In the genomic region with DNA sequence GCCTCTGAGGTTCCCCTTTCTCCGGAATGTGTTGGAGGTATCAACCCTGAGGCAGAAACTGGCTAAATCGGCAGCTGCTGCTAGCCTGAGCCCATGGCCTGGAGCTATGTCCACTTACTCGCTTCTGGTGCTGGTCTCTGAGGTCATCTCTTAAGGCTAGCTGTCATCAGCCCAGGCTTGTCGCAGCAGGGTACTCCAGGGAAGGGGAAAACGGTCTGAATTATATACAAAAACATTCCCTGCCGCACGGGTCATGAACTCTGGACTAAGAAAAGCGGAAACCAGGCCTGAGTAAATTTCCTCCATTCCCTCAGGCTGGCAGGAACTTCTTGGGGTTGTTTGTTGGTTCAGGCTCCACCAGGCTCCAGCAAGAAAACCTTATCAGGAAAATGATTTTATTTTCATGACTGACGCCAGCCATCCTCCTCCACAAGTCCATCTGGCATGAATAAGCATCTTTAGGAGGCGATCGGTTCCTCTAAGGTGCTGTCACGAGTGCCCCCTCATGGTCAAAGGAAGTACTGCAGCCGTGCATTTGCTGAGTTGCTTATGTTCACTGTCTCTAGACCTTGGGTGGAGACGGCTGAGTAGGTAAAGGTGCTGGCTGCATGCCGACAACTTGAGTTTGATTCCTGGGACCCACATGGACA, we compare ENCODE assay signal across 8 mouse cellular contexts. TPM values are rescaled to one million over a fixed set of nuclear protein-coding genes. Genes with fewer than 3 reads are reported as not detected.
A peak's percentile ranks its signal among the peaks of the same experiment; 100 is the strongest.
DNase-seq lines count a peak whose midpoint lies in the region; ATAC-seq lines count a peak whose summit lies in the region.

No protein-coding gene starts in this region.

- peak; percentile 90 for DNase-seq in CD4-positive helper T cell, adult 2 months (ENCODE audit: low read depth, low spot score)
- DNase-seq in brain, embryonic 18.5 days (ENCODE audit: low read depth, low spot score), result peak; percentile 80
- DNase-seq in kidney, postnatal 10 days, result peak; percentile 96
- peak; percentile 94 for DNase-seq in neural tube, embryonic 11.5 days (ENCODE audit: low spot score)
- DNase-seq in telencephalon, adult 2 months (ENCODE audit: low read depth, low spot score), result peak; percentile 94

- peak overlapping the region; percentile 93; the same call in 1 of the 2 replicates for H3K9ac ChIP-seq in heart, embryonic 13.5 days
- 0 out of 2 replicates have a peak overlapping the region, but pooled peaks have one; percentile 6 for H3K9ac ChIP-seq in liver, embryonic 12.5 days
- no peak overlapping the region for H3K9ac ChIP-seq in neural tube, embryonic 11.5 days (ENCODE audit: low read length)

- peak; percentile 70 for ATAC-seq in erythroid progenitor cell, adult 5-6 weeks (replicated peaks; ENCODE audit: low FRiP score, poor library complexity, severe bottlenecking)
- ATAC-seq in heart, embryonic 13.5 days (ENCODE audit: extremely low read depth, insufficient number of reproducible peaks, low FRiP score, low TSS enrichment), result 0 out of 2 replicates have a peak, but pooled peaks have one; percentile 21
- ATAC-seq in liver, embryonic 12.5 days, result peak; percentile 46
- no peak for ATAC-seq in neural tube, embryonic 11.5 days (ENCODE audit: insufficient read depth, low FRiP score, low TSS enrichment)

- peaks cover 44% of the 10 kb centered on the region for H3K4me1 ChIP-seq in heart, embryonic 13.5 days
- peaks cover 42% of the 10 kb centered on the region for H3K4me1 ChIP-seq in liver, embryonic 12.5 days
- peaks cover 18% of the 10 kb centered on the region for H3K4me1 ChIP-seq in neural tube, embryonic 11.5 days (ENCODE audit: control insufficient read depth, insufficient read depth, low read length)

- WGBS in heart, embryonic 13.5 days, result 15% methylated on average over 15 of the region's 15 CpGs
- WGBS in liver, embryonic 12.5 days (ENCODE audit: insufficient replicate concordance), result 29% methylated on average over 15 of the region's 15 CpGs
- 17% methylated on average over 15 of the region's 15 CpGs for WGBS in neural tube, embryonic 11.5 days

- H3K27me3 ChIP-seq in heart, embryonic 13.5 days (replicated peaks), result no peaks in the 10 kb centered on the region
- no peaks in the 10 kb centered on the region for H3K27me3 ChIP-seq in liver, embryonic 12.5 days (replicated peaks)
- no peaks in the 10 kb centered on the region for H3K27me3 ChIP-seq in neural tube, embryonic 11.5 days (ENCODE audit: control insufficient read depth, insufficient read depth, low read length)

- H3K4me2 ChIP-seq in heart, embryonic 13.5 days, result peak overlapping the region; percentile 45
- H3K4me2 ChIP-seq in liver, embryonic 12.5 days, result peak overlapping the region; percentile 31
- no peak overlapping the region for H3K4me2 ChIP-seq in neural tube, embryonic 11.5 days (ENCODE audit: low read depth)

- peak overlapping the region; percentile 84 for H3K27ac ChIP-seq in heart, embryonic 13.5 days (replicated peaks)
- peak overlapping the region; percentile 84 for H3K27ac ChIP-seq in liver, embryonic 12.5 days
- 0 out of 2 replicates have a peak overlapping the region, but pooled peaks have one; percentile 5 for H3K27ac ChIP-seq in neural tube, embryonic 11.5 days (ENCODE audit: low read depth, low read length)

- H3K9me3 ChIP-seq in heart, embryonic 13.5 days, result no peaks in the 10 kb centered on the region
- H3K9me3 ChIP-seq in liver, embryonic 12.5 days (replicated peaks), result no peaks in the 10 kb centered on the region
- H3K9me3 ChIP-seq in neural tube, embryonic 11.5 days (ENCODE audit: control insufficient read depth, low read length), result no peaks in the 10 kb centered on the region

- H3K4me3 ChIP-seq in heart, embryonic 13.5 days, result peak overlapping the region; percentile 13
- H3K4me3 ChIP-seq in liver, embryonic 12.5 days, result no peak overlapping the region
- H3K4me3 ChIP-seq in neural tube, embryonic 11.5 days (ENCODE audit: low read depth, low read length), result no peak overlapping the region

- no peaks in the 10 kb centered on the region for H3K36me3 ChIP-seq in heart, embryonic 13.5 days
- no peaks in the 10 kb centered on the region for H3K36me3 ChIP-seq in liver, embryonic 12.5 days
- no peaks in the 10 kb centered on the region for H3K36me3 ChIP-seq in neural tube, embryonic 11.5 days (ENCODE audit: control insufficient read depth, insufficient read depth, low read length)

RNA-seq across cellular contexts. Expression of a gene that starts 1.7 kb away (rescaled TPM):
- 1.8 TPM in 1 of 2 replicates, not detected in the other for total RNA-seq in erythroid progenitor cell, adult 5-6 weeks (2015; ENCODE audit: low replicate concordance)
- 2.7 TPM in 2 replicates for total RNA-seq in erythroid progenitor cell, adult 5-6 weeks (2017; ENCODE audit: low replicate concordance)
- polyA plus RNA-seq in heart, embryonic 13.5 days (2015; fragmentation: Nextera tagmentation; extraction: Ambion mirVana), result 6.6 and 6.9 TPM in 2 replicates
- polyA plus RNA-seq in liver, embryonic 12.5 days (2016; fragmentation: Nextera tagmentation; extraction: Ambion mirVana), result 4.0 and 4.2 TPM in 2 replicates
- polyA plus RNA-seq in neural tube, embryonic 11.5 days (2014; fragmentation: Nextera tagmentation; extraction: Ambion mirVana), result 7.8 and 8.3 TPM in 2 replicates

RNA-seq across cellular contexts. Expression of a gene that starts 11.5 kb away (rescaled TPM):
- not detected in 2 replicates for total RNA-seq in erythroid progenitor cell, adult 5-6 weeks (2015; ENCODE audit: low replicate concordance)
- total RNA-seq in erythroid progenitor cell, adult 5-6 weeks (2017; ENCODE audit: low replicate concordance), result 1.0 TPM in 1 of 2 replicates, not detected in the other
- polyA plus RNA-seq in heart, embryonic 13.5 days (2015; fragmentation: Nextera tagmentation; extraction: Ambion mirVana), result 0.10 and 0.21 TPM in 2 replicates
- polyA plus RNA-seq in liver, embryonic 12.5 days (2016; fragmentation: Nextera tagmentation; extraction: Ambion mirVana), result 0.08 and 0.10 TPM in 2 replicates
- 0.11 and 0.22 TPM in 2 replicates for polyA plus RNA-seq in neural tube, embryonic 11.5 days (2014; fragmentation: Nextera tagmentation; extraction: Ambion mirVana)

RNA-seq across cellular contexts. Expression of a gene that starts 17.9 kb away (rescaled TPM):
- 13.0 and 22.3 TPM in 2 replicates for total RNA-seq in erythroid progenitor cell, adult 5-6 weeks (2015; ENCODE audit: low replicate concordance)
- total RNA-seq in erythroid progenitor cell, adult 5-6 weeks (2017; ENCODE audit: low replicate concordance), result 9.8 and 37.2 TPM in 2 replicates
- polyA plus RNA-seq in heart, embryonic 13.5 days (2015; fragmentation: Nextera tagmentation; extraction: Ambion mirVana), result 57.0 and 59.4 TPM in 2 replicates
- polyA plus RNA-seq in liver, embryonic 12.5 days (2016; fragmentation: Nextera tagmentation; extraction: Ambion mirVana), result 68.4 and 69.0 TPM in 2 replicates
- polyA plus RNA-seq in neural tube, embryonic 11.5 days (2014; fragmentation: Nextera tagmentation; extraction: Ambion mirVana), result 76.0 and 77.0 TPM in 2 replicates

RNA-seq across cellular contexts. Expression of a gene that starts 33.4 kb away (rescaled TPM):
- not detected in 2 replicates for total RNA-seq in erythroid progenitor cell, adult 5-6 weeks (2015; ENCODE audit: low replicate concordance)
- total RNA-seq in erythroid progenitor cell, adult 5-6 weeks (2017; ENCODE audit: low replicate concordance), result not detected in 2 replicates
- 0.07 and 0.19 TPM in 2 replicates for polyA plus RNA-seq in heart, embryonic 13.5 days (2015; fragmentation: Nextera tagmentation; extraction: Ambion mirVana)
- 0.18 and 0.22 TPM in 2 replicates for polyA plus RNA-seq in liver, embryonic 12.5 days (2016; fragmentation: Nextera tagmentation; extraction: Ambion mirVana)
- 0.12 TPM in 1 of 2 replicates, not detected in the other for polyA plus RNA-seq in neural tube, embryonic 11.5 days (2014; fragmentation: Nextera tagmentation; extraction: Ambion mirVana)

RNA-seq across cellular contexts. Expression of a gene that starts 40.4 kb away (rescaled TPM):
- 168 and 177 TPM in 2 replicates for total RNA-seq in erythroid progenitor cell, adult 5-6 weeks (2015; ENCODE audit: low replicate concordance)
- 225 and 235 TPM in 2 replicates for total RNA-seq in erythroid progenitor cell, adult 5-6 weeks (2017; ENCODE audit: low replicate concordance)
- polyA plus RNA-seq in heart, embryonic 13.5 days (2015; fragmentation: Nextera tagmentation; extraction: Ambion mirVana), result 432 and 502 TPM in 2 replicates
- 307 and 318 TPM in 2 replicates for polyA plus RNA-seq in liver, embryonic 12.5 days (2016; fragmentation: Nextera tagmentation; extraction: Ambion mirVana)
- 870 and 877 TPM in 2 replicates for polyA plus RNA-seq in neural tube, embryonic 11.5 days (2014; fragmentation: Nextera tagmentation; extraction: Ambion mirVana)

Comparison
In these comparisons a context has a peak if more than half of its experiments do, and no peak if none do; other contexts are left out.
1. H3K27ac ChIP-seq: peak in every context shown above with its lines; median percentile 84 in heart, embryonic 13.5 days; 84 in liver, embryonic 12.5 days; 5 in neural tube, embryonic 11.5 days.